In genomic region chr11:54088947-54089317, GRCm38 (mm10) we compare ENCODE assay signal across 9 mouse cellular contexts. TPM values are rescaled to one million over a fixed set of nuclear protein-coding genes. Genes with fewer than 3 reads are reported as not detected.
A peak's percentile ranks its signal among the peaks of the same experiment; 100 is the strongest.
DNase-seq lines count a peak whose midpoint lies in the region; ATAC-seq and TF ChIP-seq lines count a peak whose summit lies in the region.
"Had no signal": no experiment of that assay in that cellular context is flagged by ENCODE, and none has a peak within 500 bp of the region (broad histone marks: within the 10 kb centered on the region; RNA-seq: fewer than 3 reads in every experiment).

No protein-coding gene starts in this region.

- H3K27ac ChIP-seq in CH12.LX (ENCODE audit: insufficient read depth, low read depth), result no peak overlapping the region
- H3K27ac ChIP-seq in cortical plate, adult 2 months (ENCODE audit: insufficient read depth, low read length), result no peak overlapping the region
- H3K27ac ChIP-seq in lung, embryonic 14.5 days (ENCODE audit: low read depth), result no peak overlapping the region
- no peak overlapping the region for H3K27ac ChIP-seq in olfactory bulb, adult 2 months (ENCODE audit: insufficient read depth, low read depth, low read length)
- H3K27ac ChIP-seq: heart, embryonic 13.5 days had no signal

- ATAC-seq in lung, embryonic 14.5 days (ENCODE audit: insufficient read depth), result peak; percentile 47; the same call in 1 of the 2 replicates

- WGBS in lung, embryonic 14.5 days, result 46% methylated on average over 5 of the region's 5 CpGs
- WGBS in olfactory bulb, adult 2 months, result 60% methylated on average over 5 of the region's 5 CpGs

- H3K4me1 ChIP-seq in CH12.LX (ENCODE audit: control insufficient read depth in 1 of 2, insufficient read depth in 2 of 2), result peaks cover 19 to 55% of the 10 kb centered on the region in 2 experiments
- H3K4me1 ChIP-seq in cortical plate, adult 2 months (ENCODE audit: control insufficient read depth, insufficient read depth, low read length), result peaks cover 2% of the 10 kb centered on the region; the same call in 1 of the 2 replicates
- H3K4me1 ChIP-seq in lung, embryonic 14.5 days (ENCODE audit: insufficient read depth), result no peaks in the 10 kb centered on the region
- H3K4me1 ChIP-seq in olfactory bulb, adult 2 months (ENCODE audit: control insufficient read depth, insufficient read depth, low read length), result peaks cover 17% of the 10 kb centered on the region

- peak; percentile 73 for TF ChIP-seq RAD21 in CH12.LX (IDR thresholded peaks at IDR 0.05; ENCODE audit: low read depth, low read length)

- peaks cover 3% of the 10 kb centered on the region for H3K27me3 ChIP-seq in CH12.LX (replicated peaks)
- H3K27me3 ChIP-seq in lung, embryonic 14.5 days (ENCODE audit: insufficient read depth, low read length), result no peaks in the 10 kb centered on the region
- H3K27me3 ChIP-seq: heart, embryonic 13.5 days had no signal

- peak; percentile 93 for TF ChIP-seq CTCF in CH12.LX (conservative IDR thresholded peaks at IDR 0.05 in 1 of 2, IDR thresholded peaks at IDR 0.05 in 1 of 2; ENCODE audit: low read depth in 2 of 2, low read length in 2 of 2)
- peak; percentile 58 for TF ChIP-seq CTCF in cortical plate, adult 2 months (IDR thresholded peaks at IDR 0.05; ENCODE audit: extremely low read depth, insufficient read depth, low read length)
- peak; percentile 80 for TF ChIP-seq CTCF in lung, embryonic 14.5 days (IDR thresholded peaks at IDR 0.05; ENCODE audit: low read depth)
- TF ChIP-seq CTCF in olfactory bulb, adult 2 months (IDR thresholded peaks at IDR 0.05; ENCODE audit: insufficient read depth, low read depth, low read length), result 0 out of 2 replicates have a peak, but pooled peaks have one; percentile 28

- no peak overlapping the region for H3K9ac ChIP-seq in CH12.LX (ENCODE audit: insufficient read depth, low read depth)
- no peak overlapping the region for H3K9ac ChIP-seq in lung, embryonic 14.5 days
- H3K9ac ChIP-seq: heart, embryonic 13.5 days had no signal

- in situ Hi-C loops in CH12.LX (cut with MboI; ENCODE audit: low pct_ligation_motif_present, low pct_unique_long_range_greater_than_20kb, low sequenced_read_pairs), result no loop called here

- peak; percentile 88 for DNase-seq in CH12.LX (ENCODE audit: extremely low read depth)
- peak; percentile 83 to 86 for DNase-seq in adrenal gland, adult 18-20 months (ENCODE audit: low spot score in 2 of 2)
- DNase-seq in heart, adult 8-10 months (ENCODE audit: low spot score), result peak; percentile 89
- peak; percentile 89 for DNase-seq in kidney, postnatal 10 days
- peak; percentile 88 for DNase-seq in lung, embryonic 14.5 days
- peak; percentile 51 for DNase-seq in urinary bladder, postnatal 10 days (ENCODE audit: low spot score)

- no peaks in the 10 kb centered on the region for H3K9me3 ChIP-seq in CH12.LX (replicated peaks; ENCODE audit: low read length)
- H3K9me3 ChIP-seq in lung, embryonic 14.5 days (ENCODE audit: low read depth, low read length), result no peaks in the 10 kb centered on the region
- H3K9me3 ChIP-seq: heart, embryonic 13.5 days had no signal

- H3K4me3 ChIP-seq in CH12.LX (replicated peaks in 1 of 3; ENCODE audit: low read depth in 2 of 3, low read length in 2 of 3, poor library complexity in 1 of 3), result no peak overlapping the region
- no peak overlapping the region for H3K4me3 ChIP-seq in cortical plate, adult 2 months (ENCODE audit: insufficient read depth, low read length)
- no peak overlapping the region for H3K4me3 ChIP-seq in lung, embryonic 14.5 days (ENCODE audit: low read depth, low read length)
- H3K4me3 ChIP-seq in olfactory bulb, adult 2 months (ENCODE audit: insufficient read depth, low read depth, low read length), result no peak overlapping the region
- H3K4me3 ChIP-seq: heart, embryonic 13.5 days had no signal

- TF ChIP-seq POLR2A in CH12.LX (IDR thresholded peaks at IDR 0.05; ENCODE audit: low read depth, low read length), result no peak
- TF ChIP-seq POLR2A in cortical plate, adult 2 months (IDR thresholded peaks at IDR 0.05; ENCODE audit: extremely low read depth, insufficient read depth, low read length), result no peak
- TF ChIP-seq POLR2A in olfactory bulb, adult 2 months (IDR thresholded peaks at IDR 0.05; ENCODE audit: insufficient read depth, low read depth, low read length), result no peak

- no peaks in the 10 kb centered on the region for H3K36me3 ChIP-seq in CH12.LX (replicated peaks in 1 of 2; ENCODE audit: control insufficient read depth in 1 of 2, insufficient read depth in 1 of 2, low read length in 1 of 2)
- H3K36me3 ChIP-seq in lung, embryonic 14.5 days (ENCODE audit: insufficient read depth), result no peaks in the 10 kb centered on the region
- H3K36me3 ChIP-seq: heart, embryonic 13.5 days had no signal

- dilution Hi-C loops in CH12.LX (cut with MboI; ENCODE audit: extremely low pct_ligation_motif_present, extremely low pct_unique_long_range_greater_than_20kb, low sequenced_read_pairs), result no loop called here

- peak overlapping the region; percentile 66 for H3K4me2 ChIP-seq in CH12.LX (ENCODE audit: insufficient read depth, low read depth, poor library complexity, severe bottlenecking)
- no peak overlapping the region for H3K4me2 ChIP-seq in lung, embryonic 14.5 days
- H3K4me2 ChIP-seq: heart, embryonic 13.5 days had no signal

- H3K79me2 ChIP-seq in CH12.LX (replicated peaks; ENCODE audit: control insufficient read depth, extremely low read depth, insufficient read depth, poor library complexity, severe bottlenecking), result no peaks in the 10 kb centered on the region

- TF ChIP-seq EP300 in CH12.LX (IDR thresholded peaks at IDR 0.05; ENCODE audit: low read length), result no peak

TF ChIP-seq in CH12.LX, 34 proteins besides CTCF, POLR2A, EP300 and RAD21:
- no peak for TF ChIP-seq BHLHE40 (IDR thresholded peaks at IDR 0.05; ENCODE audit: low read depth, low read length)
- peak; percentile 79 for TF ChIP-seq SMC3 (IDR thresholded peaks at IDR 0.05; ENCODE audit: low read depth, low read length)
- no peak for TF ChIP-seq KAT2A (IDR thresholded peaks at IDR 0.05; ENCODE audit: insufficient replicate concordance, low read length)
- TF ChIP-seq IRF4 (IDR thresholded peaks at IDR 0.05; ENCODE audit: low read depth, low read length), result peak; percentile 15
- TF ChIP-seq MYC (IDR thresholded peaks at IDR 0.05; ENCODE audit: low read depth, low read length), result peak; percentile 18; the same call in 1 of the 2 replicates

RNA-seq across cellular contexts. Expression of gene P4ha2, which starts 11.0 kb away (rescaled TPM):
- total RNA-seq in CH12.LX (2012; rRNA removed), result 5.0 and 10.0 TPM in 2 replicates
- total RNA-seq in CH12.LX (2014; rRNA removed), result 7.9 and 10.1 TPM in 2 replicates
- 3.6 and 4.2 TPM in 2 replicates for polyA plus RNA-seq in CH12.LX (2012; ENCODE audit: insufficient read length, low read depth)
- 10 to 100 TPM; 40.8 to 64.8 TPM for total RNA-seq in adrenal gland, adult 18-20 months (2021)
- polyA plus RNA-seq in cortical plate, adult 2 months (2012; rRNA removed), result 16.2 and 17.2 TPM in 2 replicates
- total RNA-seq in heart, adult 8-10 months (2022), result 10 to 100 TPM; 57.4 to 71.1 (median 64.1) TPM
- polyA plus RNA-seq in lung, embryonic 14.5 days (2014; fragmentation: Nextera tagmentation; extraction: Ambion mirVana), result 26.0 and 28.4 TPM in 2 replicates
- polyA plus RNA-seq in olfactory bulb, adult 2 months (2012; ENCODE audit: insufficient read depth, insufficient read length, low replicate concordance, missing spikeins), result not detected in 2 replicates

RNA-seq across cellular contexts. Expression of gene Pdlim4, which starts 20.1 kb away (rescaled TPM):
- total RNA-seq in CH12.LX (2012; rRNA removed) (not detected in 2 replicates), CH12.LX (2014; rRNA removed) (not detected in 2 replicates)
- polyA plus RNA-seq in CH12.LX (2012; ENCODE audit: insufficient read length, low read depth), result not detected in 2 replicates
- 1 to 10 TPM; 7.0 to 7.6 TPM for total RNA-seq in adrenal gland, adult 18-20 months (2021)
- 21.2 and 22.1 TPM in 2 replicates for polyA plus RNA-seq in cortical plate, adult 2 months (2012; rRNA removed)
- 10 to 100 TPM; 29.1 to 39.9 (median 35.2) TPM for total RNA-seq in heart, adult 8-10 months (2022)
- polyA plus RNA-seq in lung, embryonic 14.5 days (2014; fragmentation: Nextera tagmentation; extraction: Ambion mirVana), result 12.1 and 12.6 TPM in 2 replicates
- not detected in 2 replicates for polyA plus RNA-seq in olfactory bulb, adult 2 months (2012; ENCODE audit: insufficient read depth, insufficient read length, low replicate concordance, missing spikeins)

Comparison
In these comparisons a context has a peak if more than half of its experiments do, and no peak if none do; other contexts are left out.
1. CTCF ChIP-seq: peak in every context shown above with its lines; median percentile 93 in CH12.LX; 80 in lung, embryonic 14.5 days; 58 in cortical plate, adult 2 months; 28 in olfactory bulb, adult 2 months.
2. RNA of gene Pdlim4, which starts 20.1 kb away (polyA plus RNA-seq): 21.2 to 22.1 TPM in cortical plate, adult 2 months and 12.1 to 12.6 TPM in lung, embryonic 14.5 days; not detected in CH12.LX and not detected in olfactory bulb, adult 2 months; every median in the first group is over 10 times any median in the second.
3. Peak in every context shown above with its lines, with median percentiles within 50 percentile points of each other: DNase-seq.